Mouse (Mus musculus): Measurements from ENCODE around the gene Mettl9.
"Not testable (repeated sequence)": the region's sequence is repeated elsewhere in the genome, so short reads cannot be mapped to it uniquely, and the experiment has no call there.

Gene Mettl9

DNA sequence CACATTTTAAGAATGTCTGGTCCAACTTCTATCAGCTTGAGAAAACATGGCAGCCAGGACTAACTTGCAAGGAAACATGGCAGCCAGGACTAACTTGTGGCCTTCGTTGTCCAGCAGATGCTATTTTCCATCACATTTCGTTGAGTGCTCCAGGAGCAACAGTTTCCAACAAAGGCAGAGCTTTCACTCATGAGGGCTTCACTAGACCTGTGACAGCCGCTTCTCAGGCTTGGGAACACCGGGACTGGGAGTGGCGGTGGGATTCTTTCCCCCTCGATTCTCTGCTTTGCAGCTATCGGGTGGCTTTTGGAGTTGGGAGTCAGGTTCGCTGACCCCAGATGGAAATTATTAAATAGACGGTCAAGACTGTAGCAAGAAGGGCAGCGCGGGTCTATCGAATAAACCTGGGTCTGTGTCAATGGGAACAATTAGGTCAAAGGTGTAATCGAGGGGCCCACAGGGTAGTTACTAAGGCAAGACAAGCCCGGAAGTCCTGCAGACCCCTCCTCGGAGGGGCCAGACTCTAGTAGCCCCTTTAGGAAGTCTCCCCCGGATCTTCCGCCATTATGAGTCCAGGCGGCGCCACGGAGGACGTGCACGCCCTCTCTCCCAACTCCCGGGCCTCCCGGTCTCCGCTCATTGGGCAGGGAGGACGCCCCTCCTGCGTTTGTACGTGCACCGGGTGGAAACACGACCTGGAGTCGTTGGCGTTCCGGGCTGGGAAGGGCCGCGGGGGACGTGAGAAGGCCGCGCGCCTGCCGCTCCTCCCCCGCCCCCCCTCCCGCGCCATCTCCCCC is at the start of gene Mettl9:
Gene Mettl9, plus strand, starts transcription at position 590 of the 797 bp plus-strand sequence.
- peak; percentile 90 to 92 for DNase-seq (ENCODE audit: low spot score in 2 of 2)

DNA sequence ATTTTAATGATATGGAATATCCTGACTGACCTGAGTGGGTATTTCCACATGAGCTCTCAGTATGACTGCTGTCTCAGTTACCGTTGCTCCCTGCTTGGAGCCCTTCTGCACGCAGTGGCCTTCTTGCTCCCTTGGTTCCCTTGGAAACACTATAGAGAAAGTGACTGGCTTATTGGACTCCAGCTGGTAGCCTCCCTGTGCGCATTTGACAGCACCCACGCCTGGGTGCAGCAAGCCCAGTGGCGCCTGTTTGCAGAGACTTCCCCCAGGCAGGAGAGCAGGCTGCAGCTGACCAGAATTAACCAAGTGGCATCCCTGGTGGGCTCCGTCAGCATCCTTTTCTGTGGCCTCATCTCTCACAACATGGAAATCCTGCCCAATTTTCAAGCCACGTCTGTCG is 43.1 kb upstream of the Mettl9 start:
- DNase-seq (ENCODE audit: low spot score in 2 of 2) = no peak

DNA sequence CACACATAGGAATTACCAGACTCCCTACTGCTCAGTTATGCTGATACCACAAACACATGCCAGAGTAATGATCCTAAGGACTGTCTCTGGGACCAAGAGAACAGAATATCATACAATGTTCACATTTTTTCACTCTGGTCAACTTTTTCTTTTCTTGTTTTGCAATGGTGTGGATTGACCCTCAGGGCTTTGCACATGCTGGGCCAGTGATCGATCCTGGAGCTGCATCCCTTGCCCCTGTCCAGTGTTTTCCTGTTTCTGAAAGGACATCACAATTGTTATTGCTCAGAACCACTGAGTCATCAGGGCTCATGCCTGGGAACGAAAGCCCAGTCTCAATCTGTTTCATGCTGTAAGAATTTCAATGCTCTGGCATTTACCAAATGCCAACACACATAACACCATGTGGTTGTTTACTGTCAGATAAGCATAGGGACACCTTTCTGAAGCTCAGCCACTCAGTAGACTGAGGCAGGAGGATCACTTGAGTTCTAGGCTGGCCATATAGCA is 35.2 kb upstream of the Mettl9 start:
- no peak for DNase-seq (ENCODE audit: low spot score in 2 of 2)

DNA sequence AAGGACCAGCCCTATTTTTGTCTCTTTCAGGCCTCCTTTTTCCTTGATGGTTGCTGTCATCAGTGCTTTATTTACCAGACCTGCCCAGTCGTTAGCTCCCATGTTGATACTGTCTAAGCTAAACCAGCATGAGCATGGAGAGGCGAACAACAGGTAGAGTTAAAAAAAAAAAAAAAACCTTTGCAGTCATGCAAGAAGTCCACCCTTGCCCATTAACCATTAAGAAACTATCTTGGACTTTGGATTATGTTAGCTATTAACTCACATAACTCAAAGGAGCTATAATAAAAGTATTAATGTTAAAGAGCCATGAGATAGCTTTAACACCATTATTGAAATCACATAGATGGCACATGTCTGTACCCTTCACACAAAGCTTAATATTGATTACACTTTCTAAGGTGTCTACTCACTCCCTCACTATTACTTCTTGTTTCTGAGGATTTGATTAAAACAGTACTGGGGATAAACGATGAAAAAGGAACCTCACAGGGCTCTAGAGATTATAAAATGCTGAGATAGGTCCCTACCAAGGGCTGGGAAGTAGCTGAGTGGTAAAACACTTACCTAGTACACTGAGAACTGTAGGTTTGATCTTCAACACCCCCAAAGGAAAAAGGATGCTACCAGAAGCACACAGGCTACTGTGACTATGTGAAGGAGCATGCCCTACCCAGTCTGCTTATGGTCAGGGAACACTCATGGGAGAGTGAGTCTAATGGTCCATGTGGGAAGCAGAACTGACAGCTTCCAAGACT is 34.0 kb upstream of the Mettl9 start:
- no peak for DNase-seq (ENCODE audit: low spot score in 2 of 2)

DNA sequence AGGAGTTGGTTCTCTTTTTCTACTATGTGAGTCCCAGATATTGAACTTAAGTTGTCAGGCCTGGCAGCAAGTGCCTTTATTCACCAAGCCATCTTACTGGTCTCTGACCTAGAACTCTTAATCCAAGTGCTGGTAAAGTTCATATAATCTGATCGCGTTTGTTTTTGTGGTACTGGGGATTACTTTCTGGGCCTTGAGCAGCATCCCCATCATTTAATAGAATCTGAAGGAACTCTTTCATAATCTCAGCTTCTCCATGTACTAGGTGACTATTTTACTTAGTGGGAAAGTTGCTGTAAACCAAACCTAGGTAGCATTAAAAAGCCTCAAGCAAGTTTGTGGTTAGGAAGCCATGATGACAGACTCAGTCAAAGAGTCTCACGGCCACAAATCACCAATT is 32.4 kb upstream of the Mettl9 start:
- DNase-seq (ENCODE audit: low spot score in 2 of 2) = no peak

DNA sequence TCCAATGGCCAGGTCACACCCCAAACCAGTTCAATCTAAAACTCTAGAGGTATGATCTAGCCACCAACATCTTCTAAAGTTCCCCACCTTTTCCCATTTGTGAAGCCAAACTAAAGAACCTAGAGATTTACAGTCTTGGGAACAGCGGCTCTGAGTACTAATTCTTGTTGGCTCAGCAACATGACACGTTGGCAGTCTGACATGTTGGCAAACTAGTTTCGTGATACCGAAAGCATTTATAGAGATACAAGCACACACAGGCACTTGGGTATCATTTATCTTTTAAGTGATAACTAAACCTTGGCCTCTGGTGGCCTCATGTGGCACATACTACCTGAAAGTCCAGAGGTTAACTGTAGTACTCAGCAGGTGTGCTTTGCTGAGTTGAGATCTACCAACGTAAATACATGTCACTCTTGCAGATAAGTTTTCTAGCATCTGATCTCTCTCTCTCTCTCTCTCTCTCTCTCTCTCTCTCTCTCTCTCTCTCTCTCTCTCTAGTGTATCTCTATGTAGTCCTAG is 31.8 kb upstream of the Mettl9 start:
- DNase-seq (ENCODE audit: low spot score in 2 of 2) = no peak

DNA sequence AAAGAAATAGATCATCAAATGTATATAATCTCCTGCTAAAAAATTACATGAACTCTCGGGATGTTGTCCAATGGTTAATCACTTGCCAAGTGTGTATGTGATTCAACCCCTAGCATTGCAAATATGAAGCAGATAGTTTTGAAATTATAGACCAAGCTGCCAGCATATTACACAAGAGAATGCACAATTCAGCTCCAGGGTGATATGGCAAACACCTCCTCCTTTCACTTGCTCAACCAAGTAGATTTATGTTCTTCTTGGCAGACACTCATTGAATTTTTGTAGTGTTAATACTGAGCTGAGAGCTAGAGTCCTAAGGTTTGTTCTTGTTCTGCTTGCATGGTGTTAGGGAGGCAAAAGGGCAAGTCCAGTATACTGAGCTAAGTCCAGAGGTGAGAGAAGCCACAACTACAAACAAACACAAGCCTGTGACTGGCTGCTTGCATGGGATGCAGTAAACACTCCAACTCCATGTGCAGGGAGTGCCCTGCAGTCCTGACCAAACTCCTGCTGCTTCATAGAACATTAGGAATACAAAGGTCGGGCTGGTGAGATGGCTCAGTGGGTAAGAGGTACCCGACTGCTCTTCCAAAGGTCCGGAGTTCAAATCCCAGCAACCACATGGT is 30.3 kb upstream of the Mettl9 start:
- no peak for DNase-seq (ENCODE audit: low spot score in 2 of 2)

DNA sequence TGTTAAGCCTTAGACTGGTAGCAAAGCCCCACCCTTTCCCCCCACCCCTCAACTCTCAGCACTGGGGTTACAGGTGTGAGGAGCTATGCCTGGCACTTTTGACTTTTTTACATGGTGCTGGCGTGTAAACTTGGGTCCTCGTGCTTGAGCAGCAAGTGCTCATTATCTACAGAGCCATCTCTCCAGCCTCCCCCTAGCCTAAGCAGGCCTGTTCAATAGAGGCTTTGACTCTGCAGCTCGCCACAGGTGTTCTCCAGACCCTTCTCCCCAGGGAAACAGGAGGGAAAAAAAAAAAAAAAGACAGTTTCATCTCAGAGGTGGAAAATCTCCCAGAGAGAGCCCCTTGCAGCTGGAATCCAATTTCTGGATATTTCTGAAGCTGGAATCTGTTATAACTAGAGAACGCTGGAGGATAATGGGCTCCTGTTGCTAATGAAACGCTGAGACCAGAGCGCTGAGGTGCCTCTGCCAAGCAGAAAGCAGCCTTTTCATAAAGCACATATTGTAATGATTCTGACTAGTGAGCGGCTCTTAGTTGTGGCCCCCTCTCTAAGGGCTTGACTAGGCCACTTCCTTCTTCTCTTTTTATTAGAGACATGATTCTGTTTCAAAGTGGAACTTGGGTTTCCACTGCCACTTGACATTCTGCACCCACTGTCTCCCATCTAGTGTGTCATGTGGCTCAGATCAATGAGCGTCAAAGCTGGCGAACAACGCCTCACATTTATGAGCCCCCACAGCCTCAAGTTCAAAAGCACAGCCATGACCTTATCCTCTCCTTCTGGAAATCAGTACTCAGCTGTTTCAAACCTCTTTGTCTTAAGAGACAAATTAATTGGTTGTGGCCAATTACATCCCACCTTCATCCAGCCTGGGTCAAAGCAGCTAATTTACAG is 22.2 kb upstream of the Mettl9 start:
- no peak for DNase-seq (ENCODE audit: low spot score in 2 of 2)

DNA sequence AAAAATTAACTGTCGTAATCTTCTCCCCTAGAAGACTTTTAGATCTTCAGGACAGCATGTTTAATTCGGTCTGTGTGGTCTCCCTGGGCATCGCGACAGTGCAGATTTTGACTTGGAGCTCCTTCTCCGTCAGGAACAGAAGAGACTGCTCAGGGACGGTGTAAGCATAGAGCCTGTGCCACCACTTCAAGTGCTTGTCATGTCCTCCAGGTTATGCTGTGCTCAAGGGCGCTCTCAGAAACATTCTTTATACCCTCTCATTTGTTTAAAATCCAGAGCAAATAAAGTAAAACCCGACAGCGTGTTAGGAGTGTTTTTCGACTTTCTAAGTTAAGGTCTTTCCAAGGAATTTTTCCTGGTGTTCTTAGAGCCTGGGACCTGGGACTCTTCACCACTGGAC is 19.8 kb upstream of the Mettl9 start:
- DNase-seq (ENCODE audit: low spot score in 2 of 2) = no peak

DNA sequence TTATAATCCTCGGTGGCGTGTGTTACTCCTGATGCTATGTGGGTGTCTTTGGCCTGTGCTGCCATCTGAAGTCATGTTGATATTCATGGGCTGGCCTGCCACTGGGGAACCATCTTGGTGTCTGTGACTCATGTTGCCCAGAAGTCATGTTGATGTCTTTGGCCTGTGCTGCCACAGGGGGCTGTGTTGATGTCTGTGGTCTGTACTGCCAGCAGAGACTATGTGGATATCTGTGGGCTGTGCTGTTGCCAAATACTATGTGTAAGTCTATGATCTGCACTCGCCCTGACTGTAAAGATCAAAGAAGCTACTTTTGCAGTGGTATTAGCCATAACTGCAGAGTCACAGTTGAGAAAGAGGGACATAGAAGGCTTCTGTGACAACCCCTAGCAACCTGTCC is 15.5 kb upstream of the Mettl9 start:
- DNase-seq (ENCODE audit: low spot score in 2 of 2) = no peak

DNA sequence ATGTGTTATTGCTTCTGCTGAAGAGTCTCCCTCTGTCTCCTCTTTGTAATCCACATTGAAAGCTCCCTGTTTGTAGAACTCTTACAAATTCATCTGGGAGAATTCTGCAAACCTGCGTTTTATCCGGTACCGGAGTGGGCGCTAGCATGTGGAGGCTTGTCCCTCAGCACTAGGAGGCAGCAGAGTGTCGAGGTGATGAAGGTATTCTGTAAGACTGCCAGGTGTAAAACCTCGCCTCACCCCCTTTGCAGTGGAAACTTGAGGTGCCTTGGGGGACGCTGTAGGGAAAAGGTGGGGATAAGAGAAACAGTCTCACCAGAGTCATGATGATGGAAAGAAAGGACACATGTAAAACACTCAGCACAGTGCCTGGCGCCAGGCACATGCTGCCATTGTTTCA is 14.0 kb upstream of the Mettl9 start:
- DNase-seq (ENCODE audit: low spot score in 2 of 2) = no peak

DNA sequence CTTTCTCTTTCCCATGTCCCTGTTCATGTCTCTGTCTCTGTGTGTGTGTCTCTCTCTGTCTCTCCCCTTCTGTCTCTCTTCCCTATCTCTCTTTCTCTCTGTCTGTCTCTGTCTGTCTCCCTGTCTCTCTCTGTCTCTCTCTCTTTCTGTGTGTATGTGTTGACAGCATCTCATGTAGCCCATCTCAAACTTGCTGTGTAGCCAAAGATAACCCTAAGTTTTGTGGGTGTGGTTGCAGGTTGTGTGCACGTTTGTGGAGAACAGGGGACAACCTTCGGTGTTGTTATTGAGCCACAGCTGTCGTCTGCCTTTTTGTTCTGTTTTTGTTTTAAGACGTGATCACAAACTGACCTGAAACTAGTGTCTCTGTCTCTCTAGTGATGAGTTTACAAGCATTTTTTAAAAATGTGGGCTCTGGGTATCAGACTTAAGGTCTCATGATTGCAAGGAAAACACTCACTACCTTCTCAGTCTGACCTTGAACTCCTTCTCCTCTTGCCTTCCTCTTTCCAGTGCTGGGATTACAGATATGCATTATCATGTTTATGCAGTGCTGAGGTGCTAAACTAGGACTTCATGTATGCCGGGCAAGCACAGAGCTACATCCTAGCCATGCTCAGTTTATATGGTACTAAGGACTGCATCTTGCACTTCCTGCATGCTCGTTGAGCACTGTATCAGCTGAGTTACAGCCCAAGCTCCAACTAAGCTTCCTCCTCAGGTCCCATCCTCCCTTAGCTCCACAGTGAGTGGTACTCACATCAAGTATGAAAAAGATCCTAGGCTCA is 8.8 kb upstream of the Mettl9 start:
- DNase-seq (ENCODE audit: low spot score in 2 of 2) = no peak

DNA sequence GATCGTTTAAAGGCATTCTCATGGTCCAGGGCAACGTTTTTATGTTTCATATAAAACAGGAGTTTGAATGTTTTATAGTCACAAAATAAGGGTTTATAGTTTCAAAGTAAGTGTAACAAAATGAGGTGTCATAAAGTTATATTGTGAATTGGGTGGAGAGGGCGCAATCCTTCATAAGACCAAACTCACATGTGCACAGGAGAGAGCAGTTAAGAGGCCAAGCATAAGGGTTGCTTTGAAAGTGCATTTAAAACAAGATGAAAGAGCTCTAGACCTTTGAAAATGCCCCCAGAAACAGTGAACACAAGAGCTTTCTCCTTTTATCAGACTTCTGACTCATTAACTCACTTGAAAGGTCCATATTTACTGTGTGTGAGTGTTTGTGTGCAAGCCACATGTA is 7.9 kb upstream of the Mettl9 start:
- no peak for DNase-seq (ENCODE audit: low spot score in 2 of 2)

DNA sequence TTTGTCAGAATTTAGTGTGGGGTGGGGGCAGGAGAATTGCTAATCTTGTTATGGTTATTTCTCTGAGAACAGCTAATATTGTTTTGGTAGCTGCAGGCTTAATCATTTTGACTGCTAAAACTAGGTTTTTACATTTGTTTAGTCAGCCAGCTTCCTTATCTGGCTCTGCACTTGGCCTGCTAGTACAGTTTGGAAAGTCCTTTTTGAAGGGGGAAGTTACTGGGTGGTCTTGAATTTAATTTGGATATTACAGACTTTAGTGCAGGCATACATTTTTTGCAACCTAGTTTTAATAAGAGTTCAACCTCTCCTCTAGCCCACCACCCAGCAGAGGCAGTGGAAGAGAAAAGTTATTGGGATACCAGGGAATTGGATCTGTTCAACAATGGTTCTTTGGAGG is 4.3 kb upstream of the Mettl9 start:
- not testable (repeated sequence) for DNase-seq (ENCODE audit: low spot score in 2 of 2)

DNA sequence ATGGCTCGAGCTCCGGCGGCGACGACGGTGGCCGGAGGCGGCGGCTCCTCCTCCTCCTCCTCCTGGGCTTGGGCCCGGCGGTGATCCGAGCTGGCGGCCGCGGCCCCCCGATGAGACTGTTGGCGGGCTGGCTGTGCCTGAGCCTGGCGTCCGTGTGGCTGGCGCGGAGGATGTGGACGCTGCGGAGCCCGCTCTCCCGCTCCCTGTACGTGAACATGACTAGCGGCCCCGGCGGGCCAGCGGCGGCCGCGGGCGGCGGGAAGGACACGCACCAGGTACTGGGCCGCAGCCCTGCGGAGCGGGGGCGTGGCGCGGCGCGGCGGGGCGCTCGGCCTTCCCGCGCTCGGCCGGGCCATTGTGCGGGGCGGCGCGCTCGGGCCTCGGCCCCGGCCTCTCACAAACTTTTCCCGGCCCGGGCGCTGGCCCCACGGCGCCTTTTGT is 476 bp downstream of the Mettl9 start:
- DNase-seq (ENCODE audit: low spot score in 2 of 2) = peak; percentile 48 to 68

DNA sequence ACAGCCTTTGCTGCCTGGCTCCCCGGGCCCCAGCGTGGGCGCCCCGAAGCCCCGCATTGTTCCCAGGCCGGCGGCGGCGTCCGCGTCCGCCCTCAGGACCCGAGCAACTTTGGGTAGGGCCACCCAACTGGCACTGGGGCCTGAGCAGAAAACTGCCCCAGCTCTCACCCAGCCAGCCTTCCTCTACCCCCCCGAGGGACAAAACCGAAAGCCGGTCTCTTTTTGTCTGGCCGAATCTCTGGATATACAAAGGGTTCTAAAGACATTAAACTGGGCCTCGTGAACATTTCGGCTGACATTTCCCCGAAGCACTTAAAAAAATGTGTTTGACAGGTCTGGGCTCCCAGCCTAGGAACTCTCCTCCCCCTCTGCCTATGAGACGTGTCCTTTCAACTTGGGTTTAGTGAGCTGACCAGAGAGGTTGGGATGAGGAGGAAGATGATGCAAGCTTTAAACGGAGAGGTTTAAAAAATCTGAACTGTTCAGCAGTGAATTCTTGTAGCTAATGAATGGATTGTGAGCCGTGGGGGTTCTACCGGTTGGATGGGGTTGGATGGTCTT is 996 bp downstream of the Mettl9 start:
- peak in 1 of 2 experiments; percentile 19 for DNase-seq (ENCODE audit: low spot score in 2 of 2)

DNA sequence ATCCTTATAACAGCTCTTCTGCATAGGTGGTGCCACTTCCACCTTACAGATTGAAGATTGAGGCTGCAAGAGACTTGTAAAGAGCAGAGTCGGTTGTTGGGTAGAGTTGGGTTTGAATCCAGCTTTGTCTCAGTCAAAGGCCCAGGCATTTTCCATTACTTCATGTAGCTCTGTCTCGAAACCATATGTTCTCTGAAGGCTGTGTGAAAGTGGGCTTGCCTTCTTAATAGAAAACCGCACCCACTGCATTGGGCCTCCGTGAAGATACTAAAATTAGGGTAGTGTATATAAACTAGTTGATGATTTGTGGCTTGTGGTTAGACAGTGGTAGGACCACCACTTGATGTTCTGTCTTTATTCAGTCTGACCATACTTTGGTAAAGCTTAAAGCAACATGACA is 6.3 kb downstream of the Mettl9 start:
- DNase-seq (ENCODE audit: low spot score in 2 of 2) = no peak

DNA sequence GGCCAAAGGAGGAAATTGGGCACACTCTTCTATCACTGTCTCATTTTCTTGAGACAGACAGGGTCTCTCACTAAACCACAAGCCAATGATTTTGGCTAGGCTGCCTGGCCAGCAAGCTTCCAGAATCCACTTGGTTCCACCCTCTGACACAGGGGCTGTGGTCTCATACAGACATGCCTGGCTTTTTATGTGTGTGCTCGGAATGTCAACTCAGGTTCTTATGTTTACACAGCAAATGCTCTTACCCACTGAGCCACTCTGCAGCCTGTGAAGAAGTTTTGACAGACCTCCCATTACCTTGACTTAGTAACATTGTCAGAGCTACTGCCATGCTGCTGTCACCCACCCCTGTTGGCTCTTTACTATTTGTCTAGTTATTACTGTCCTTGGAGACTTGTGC is 7.7 kb downstream of the Mettl9 start:
- no peak for DNase-seq (ENCODE audit: low spot score in 2 of 2)

DNA sequence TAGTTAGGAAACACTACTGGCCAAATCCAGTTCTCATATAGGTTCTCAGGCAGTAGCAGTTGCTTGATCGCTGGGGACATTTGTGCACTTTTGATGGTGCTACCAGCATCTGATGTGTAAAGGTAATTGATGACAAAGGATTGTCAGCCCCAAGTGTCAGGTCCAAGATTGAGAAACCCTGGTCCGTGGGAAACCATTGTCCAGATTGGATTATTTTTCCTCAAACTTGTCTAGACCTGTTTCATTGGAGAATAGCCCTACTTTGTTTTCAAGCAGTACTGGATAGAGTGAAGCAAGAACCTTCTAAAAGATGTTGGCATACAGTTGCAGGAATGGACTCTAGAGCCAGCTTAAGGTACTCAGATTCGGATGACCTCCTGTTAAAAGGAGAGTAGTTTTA is 8.8 kb downstream of the Mettl9 start:
- no peak for DNase-seq (ENCODE audit: low spot score in 2 of 2)

DNA sequence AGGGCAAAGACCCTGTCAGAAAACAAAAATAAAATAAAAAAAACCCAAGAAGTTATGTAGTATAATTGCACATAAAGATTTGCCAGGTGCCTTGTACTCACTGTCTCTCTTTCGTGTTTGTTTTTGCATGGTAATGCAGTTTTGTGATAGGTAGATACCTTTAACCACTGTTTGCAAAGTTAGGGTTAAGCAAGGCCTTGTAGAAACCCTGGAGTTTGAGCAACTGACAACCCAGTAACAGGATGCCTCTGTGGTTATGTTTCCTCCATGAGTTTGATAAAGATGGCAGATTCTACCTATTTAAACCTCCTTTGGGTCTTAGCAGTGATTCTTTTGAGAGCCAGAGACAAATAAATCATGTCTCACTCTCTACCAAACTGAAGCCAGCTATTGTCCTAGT is 9.3 kb downstream of the Mettl9 start:
- DNase-seq (ENCODE audit: low spot score in 2 of 2) = no peak

Data from frontal cortex, postnatal 10 days (tissue).